Mouse (Mus musculus): Measurements from ENCODE around the gene Mpp1. TPM values are rescaled to one million over a fixed set of nuclear protein-coding genes. Genes with fewer than 3 reads are reported as not detected.
"Not testable (repeated sequence)": the region's sequence is repeated elsewhere in the genome, so short reads cannot be mapped to it uniquely, and the experiment has no call there.

The Mpp1 gene
- 38.2 and 40.4 TPM in 2 replicates for polyA plus RNA-seq (2014; fragmentation: Nextera tagmentation; extraction: Ambion mirVana)

- peak; percentile 100 for ATAC-seq (ENCODE audit: low FRiP score, low TSS enrichment)
- no peaks in the 10 kb centered on the region for H3K36me3 ChIP-seq (ENCODE audit: control insufficient read depth, insufficient read depth, low read length)
- H3K27ac ChIP-seq (ENCODE audit: low read depth, low read length): peak within 1 kb of the TSS; percentile 37; the same call in 1 of the 2 replicates
- H3K27me3 ChIP-seq (ENCODE audit: control insufficient read depth, insufficient read depth, low read length): no peaks in the 10 kb centered on the region
- peak within 1 kb of the TSS; percentile 42 for H3K4me2 ChIP-seq (replicated peaks; ENCODE audit: low read depth, low read length)
- no peaks in the 10 kb centered on the region for H3K4me1 ChIP-seq (ENCODE audit: control insufficient read depth, insufficient read depth, low read length)
- H3K9ac ChIP-seq (ENCODE audit: low read depth, low read length): peak within 1 kb of the TSS; percentile 59
- 27% methylated on average over 36 of the region's 36 CpGs for WGBS
- peak within 1 kb of the TSS; percentile 51 for H3K4me3 ChIP-seq (ENCODE audit: low read length)
- no peaks in the 10 kb centered on the region for H3K9me3 ChIP-seq (ENCODE audit: control insufficient read depth, low read length)
Measured at GRCm38 (mm10) chrX:75130467-75131160, at the start of gene Mpp1. Gene Mpp1, minus strand, starts transcription at chrX:75131016.

- Histone ChIP-seq H3K36me3 (ENCODE audit: control insufficient read depth, insufficient read depth, low read length) (no peaks in the 10 kb centered on the region), H3K4me1 (ENCODE audit: control insufficient read depth, insufficient read depth, low read length) (no peaks in the 10 kb centered on the region), H3K27ac (ENCODE audit: low read depth, low read length) (no peak within 1 kb of the TSS), H3K27me3 (ENCODE audit: control insufficient read depth, insufficient read depth, low read length) (no peaks in the 10 kb centered on the region), H3K4me2 (replicated peaks; ENCODE audit: low read depth, low read length) (no peak within 1 kb of the TSS), H3K9ac (ENCODE audit: low read depth, low read length) (no peak within 1 kb of the TSS), H3K4me3 (ENCODE audit: low read length) (no peak within 1 kb of the TSS), H3K9me3 (ENCODE audit: control insufficient read depth, low read length) (no peaks in the 10 kb centered on the region)
- WGBS: 55% methylated on average over 1 of the region's 1 CpGs
- ATAC-seq (ENCODE audit: low FRiP score, low TSS enrichment): no peak
Measured at GRCm38 (mm10) chrX:75163670-75164069, 32.9 kb upstream of the Mpp1 start, which contains the start of gene Smim9. Gene Smim9, minus strand, starts transcription at chrX:75163770.

DNA sequence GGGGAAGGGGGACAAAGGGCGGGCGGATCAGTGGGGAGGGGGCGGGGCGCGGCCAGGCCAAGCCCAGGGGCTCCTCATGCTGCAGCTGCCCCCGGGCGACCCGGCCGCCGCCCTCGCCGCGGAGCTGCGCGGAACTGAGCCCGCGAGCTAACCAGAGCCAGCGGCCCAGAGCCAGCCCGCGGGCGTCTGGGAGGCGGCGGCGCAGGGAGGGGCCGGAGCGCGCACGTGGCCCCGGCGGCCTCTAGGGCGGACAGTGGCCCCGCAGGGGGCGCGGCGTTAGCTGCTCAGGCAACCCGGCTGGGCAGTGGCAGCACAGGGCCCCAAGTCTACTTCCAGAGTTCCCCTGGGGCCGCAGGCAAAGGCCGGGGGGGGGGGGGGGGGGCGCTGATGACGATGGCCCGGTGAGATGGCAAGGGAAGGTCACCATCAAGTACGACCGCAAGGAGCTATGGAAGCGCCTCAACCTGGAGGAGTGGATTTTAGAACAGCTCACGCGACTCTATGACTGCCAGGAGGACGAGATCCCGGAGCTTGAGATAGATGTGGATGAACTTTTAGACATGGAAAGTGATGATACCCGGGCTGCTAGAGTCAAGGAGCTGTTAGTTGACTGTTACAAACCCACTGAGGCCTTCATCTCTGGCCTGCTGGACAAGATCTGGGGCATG lies 24.9 kb upstream of the Mpp1 start:
- Histone ChIP-seq H3K4me3 (ENCODE audit: low read length) (peak overlapping the region; percentile 34), H3K9ac (ENCODE audit: low read depth, low read length) (peak overlapping the region; percentile 48), H3K4me2 (replicated peaks; ENCODE audit: low read depth, low read length) (peak overlapping the region; percentile 54), H3K27ac (ENCODE audit: low read depth, low read length) (no peak overlapping the region), H3K36me3 (ENCODE audit: control insufficient read depth, insufficient read depth, low read length) (no peaks in the 10 kb centered on the region), H3K9me3 (ENCODE audit: control insufficient read depth, low read length) (no peaks in the 10 kb centered on the region), H3K4me1 (ENCODE audit: control insufficient read depth, insufficient read depth, low read length) (no peaks in the 10 kb centered on the region), H3K27me3 (ENCODE audit: control insufficient read depth, insufficient read depth, low read length) (no peaks in the 10 kb centered on the region)
- 19% methylated on average over 41 of the region's 49 CpGs for WGBS
- peak; percentile 90 for ATAC-seq (ENCODE audit: low FRiP score, low TSS enrichment)

DNA sequence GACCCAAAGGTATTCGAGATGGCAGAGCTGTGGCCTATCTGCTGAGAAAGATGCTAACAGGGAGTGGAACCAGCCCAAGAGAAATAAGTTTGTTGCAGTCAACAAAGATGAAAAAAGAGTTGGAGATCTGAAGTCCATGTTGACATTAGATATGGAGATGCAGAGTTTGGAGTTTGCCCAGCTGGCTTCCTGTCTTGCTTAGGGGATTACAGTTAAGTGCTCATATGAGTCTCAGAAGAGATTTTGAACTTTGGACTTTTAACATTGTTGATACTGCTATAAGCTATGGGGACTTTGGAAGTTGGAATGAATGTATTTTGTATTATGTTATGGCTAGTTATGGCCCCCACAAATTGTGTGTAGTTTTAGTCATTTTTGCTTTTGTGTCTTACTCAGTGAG lies 21.4 kb upstream of the Mpp1 start:
- H3K4me1 ChIP-seq (ENCODE audit: control insufficient read depth, insufficient read depth, low read length): no peaks in the 10 kb centered on the region
- no peak for ATAC-seq (ENCODE audit: low FRiP score, low TSS enrichment)
- H3K27me3 ChIP-seq (ENCODE audit: control insufficient read depth, insufficient read depth, low read length): no peaks in the 10 kb centered on the region
- H3K36me3 ChIP-seq (ENCODE audit: control insufficient read depth, insufficient read depth, low read length): no peaks in the 10 kb centered on the region
- no peak overlapping the region for H3K9ac ChIP-seq (ENCODE audit: low read depth, low read length)
- H3K4me3 ChIP-seq (ENCODE audit: low read length): no peak overlapping the region
- H3K4me2 ChIP-seq (replicated peaks; ENCODE audit: low read depth, low read length): no peak overlapping the region
- H3K9me3 ChIP-seq (ENCODE audit: control insufficient read depth, low read length): no peaks in the 10 kb centered on the region
- WGBS: 50% methylated on average over 1 of the region's 1 CpGs
- H3K27ac ChIP-seq (ENCODE audit: low read depth, low read length): no peak overlapping the region

DNA sequence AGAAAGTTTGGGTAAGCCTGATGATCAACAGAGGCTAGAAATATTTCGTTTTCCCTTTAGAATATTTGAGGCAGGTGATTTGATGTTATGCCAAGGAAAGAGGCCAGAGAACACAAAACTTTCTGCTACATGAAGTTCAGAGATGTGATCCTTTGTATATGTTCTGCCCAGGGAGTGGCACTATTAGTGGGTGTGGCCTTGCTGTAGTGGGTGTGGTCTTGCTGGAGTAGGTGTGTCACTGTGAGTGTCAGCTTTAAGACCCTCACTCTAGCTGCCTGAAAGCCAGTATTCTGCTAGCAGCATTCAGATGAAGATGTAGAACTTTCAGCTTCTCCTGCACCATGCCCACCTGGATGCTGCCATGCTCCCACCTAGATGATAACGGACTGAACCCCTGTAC lies 19.5 kb upstream of the Mpp1 start:
- WGBS: 83% methylated on average over 2 of the region's 2 CpGs
- H3K4me3 ChIP-seq (ENCODE audit: low read length): no peak overlapping the region
- ATAC-seq (ENCODE audit: low FRiP score, low TSS enrichment): no peak
- H3K4me2 ChIP-seq (replicated peaks; ENCODE audit: low read depth, low read length): no peak overlapping the region
- H3K27ac ChIP-seq (ENCODE audit: low read depth, low read length): no peak overlapping the region
- H3K27me3 ChIP-seq (ENCODE audit: control insufficient read depth, insufficient read depth, low read length): no peaks in the 10 kb centered on the region
- no peaks in the 10 kb centered on the region for H3K4me1 ChIP-seq (ENCODE audit: control insufficient read depth, insufficient read depth, low read length)
- no peak overlapping the region for H3K9ac ChIP-seq (ENCODE audit: low read depth, low read length)
- H3K36me3 ChIP-seq (ENCODE audit: control insufficient read depth, insufficient read depth, low read length): no peaks in the 10 kb centered on the region
- H3K9me3 ChIP-seq (ENCODE audit: control insufficient read depth, low read length): no peaks in the 10 kb centered on the region

DNA sequence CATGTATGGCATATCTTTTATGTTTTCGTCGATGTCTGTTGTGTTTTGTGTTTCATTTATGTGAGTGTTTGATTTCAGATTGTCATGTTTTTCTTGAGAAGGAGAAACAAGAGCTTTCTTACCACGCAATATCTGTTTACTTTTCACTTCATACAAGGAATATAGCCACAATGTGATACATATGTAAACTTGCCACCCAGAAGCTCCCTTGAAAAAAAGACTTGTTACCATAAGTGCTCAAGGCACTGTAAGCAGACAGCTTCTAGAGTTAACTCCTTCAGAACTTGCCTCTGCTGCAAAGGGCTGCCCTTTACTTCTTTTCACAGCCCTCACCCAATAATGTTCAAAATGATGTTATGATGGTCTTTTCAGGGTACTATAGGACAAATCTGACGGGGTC lies 17.6 kb upstream of the Mpp1 start:
- Histone ChIP-seq H3K4me3 (ENCODE audit: low read length) (no peak overlapping the region), H3K9ac (ENCODE audit: low read depth, low read length) (no peak overlapping the region), H3K27me3 (ENCODE audit: control insufficient read depth, insufficient read depth, low read length) (no peaks in the 10 kb centered on the region), H3K4me2 (replicated peaks; ENCODE audit: low read depth, low read length) (no peak overlapping the region), H3K9me3 (ENCODE audit: control insufficient read depth, low read length) (no peaks in the 10 kb centered on the region), H3K27ac (ENCODE audit: low read depth, low read length) (no peak overlapping the region), H3K4me1 (ENCODE audit: control insufficient read depth, insufficient read depth, low read length) (no peaks in the 10 kb centered on the region), H3K36me3 (ENCODE audit: control insufficient read depth, insufficient read depth, low read length) (no peaks in the 10 kb centered on the region)
- WGBS: 79% methylated on average over 4 of the region's 4 CpGs
- ATAC-seq (ENCODE audit: low FRiP score, low TSS enrichment): no peak

- H3K4me2 ChIP-seq (replicated peaks; ENCODE audit: low read depth, low read length): peak overlapping the region; percentile 45
- H3K4me3 ChIP-seq (ENCODE audit: low read length): peak overlapping the region; percentile 28
- H3K27me3 ChIP-seq (ENCODE audit: control insufficient read depth, insufficient read depth, low read length); H3K27ac ChIP-seq (ENCODE audit: low read depth, low read length); H3K4me1 ChIP-seq (ENCODE audit: control insufficient read depth, insufficient read depth, low read length); H3K9me3 ChIP-seq (ENCODE audit: control insufficient read depth, low read length); H3K36me3 ChIP-seq (ENCODE audit: control insufficient read depth, insufficient read depth, low read length): not testable (repeated sequence)
- peak overlapping the region; percentile 28; the same call in 1 of the 2 replicates for H3K9ac ChIP-seq (ENCODE audit: low read depth, low read length)
- ATAC-seq (ENCODE audit: low FRiP score, low TSS enrichment): peak; percentile 72; the same call in 1 of the 2 replicates
- 25% methylated on average over 33 of the region's 42 CpGs for WGBS
Measured at GRCm38 (mm10) chrX:75143124-75143555, 12.3 kb upstream of the Mpp1 start.

DNA sequence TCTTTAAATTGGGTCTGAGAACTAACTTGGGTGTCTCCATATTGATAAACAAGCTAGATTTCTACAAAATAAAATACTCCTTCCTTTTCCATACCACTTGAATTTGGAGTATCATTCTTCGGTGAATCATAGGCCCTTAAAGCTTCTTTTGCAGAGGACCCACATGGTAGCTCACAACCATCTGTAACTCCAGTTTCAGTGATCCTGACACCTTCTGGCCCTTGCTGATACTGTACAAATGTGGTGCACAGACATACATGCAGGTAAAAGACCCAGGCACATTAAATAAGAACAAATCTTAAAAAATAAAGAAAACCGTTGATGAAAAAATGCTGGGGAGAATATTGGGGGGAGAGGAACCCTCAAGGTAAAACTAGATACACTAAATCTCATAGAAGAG lies 7.4 kb upstream of the Mpp1 start:
- ATAC-seq (ENCODE audit: low FRiP score, low TSS enrichment): no peak

DNA sequence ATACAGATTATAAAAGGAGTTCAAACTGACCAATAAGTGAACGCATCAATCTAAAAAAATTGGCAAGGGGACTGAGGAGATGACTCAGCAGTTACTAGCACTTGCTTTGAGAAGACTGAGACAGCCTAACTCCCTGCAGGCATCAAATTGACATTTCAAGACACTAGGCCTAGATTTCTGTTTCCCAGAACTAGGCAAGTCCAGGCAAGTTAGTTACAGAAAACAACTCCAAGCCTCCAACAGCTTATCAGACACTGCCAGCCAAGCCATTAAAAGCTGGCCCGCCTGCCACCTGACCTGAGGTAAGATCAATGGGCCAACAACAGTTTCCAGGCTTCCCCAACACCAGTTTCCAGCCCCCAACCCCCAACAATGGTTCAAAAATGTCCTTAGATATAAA lies 6.9 kb upstream of the Mpp1 start:
- WGBS: 94% methylated on average over 2 of the region's 2 CpGs
- Histone ChIP-seq H3K4me2 (replicated peaks; ENCODE audit: low read depth, low read length) (no peak overlapping the region), H3K36me3 (ENCODE audit: control insufficient read depth, insufficient read depth, low read length) (no peaks in the 10 kb centered on the region), H3K9ac (ENCODE audit: low read depth, low read length) (no peak overlapping the region), H3K4me3 (ENCODE audit: low read length) (no peak overlapping the region), H3K27me3 (ENCODE audit: control insufficient read depth, insufficient read depth, low read length) (no peaks in the 10 kb centered on the region), H3K4me1 (ENCODE audit: control insufficient read depth, insufficient read depth, low read length) (no peaks in the 10 kb centered on the region), H3K9me3 (ENCODE audit: control insufficient read depth, low read length) (no peaks in the 10 kb centered on the region), H3K27ac (ENCODE audit: low read depth, low read length) (no peak overlapping the region)
- no peak for ATAC-seq (ENCODE audit: low FRiP score, low TSS enrichment)

More for the DNA sequence above, 7.4 kb upstream of the Mpp1 start:
- Histone ChIP-seq H3K27me3 (ENCODE audit: control insufficient read depth, insufficient read depth, low read length) (no peaks in the 10 kb centered on the region), H3K4me2 (replicated peaks; ENCODE audit: low read depth, low read length) (no peak overlapping the region), H3K9ac (ENCODE audit: low read depth, low read length) (no peak overlapping the region), H3K9me3 (ENCODE audit: control insufficient read depth, low read length) (no peaks in the 10 kb centered on the region), H3K4me1 (ENCODE audit: control insufficient read depth, insufficient read depth, low read length) (no peaks in the 10 kb centered on the region), H3K36me3 (ENCODE audit: control insufficient read depth, insufficient read depth, low read length) (no peaks in the 10 kb centered on the region), H3K4me3 (ENCODE audit: low read length) (no peak overlapping the region), H3K27ac (ENCODE audit: low read depth, low read length) (no peak overlapping the region)
- 95% methylated on average over 2 of the region's 2 CpGs for whole genome bisulfite sequencing
